Mouse (Mus musculus): ENCODE results near the gene 1700016K19Rik. TPM values are rescaled to one million over a fixed set of nuclear protein-coding genes. Genes with fewer than 3 reads are reported as not detected.

The 1700016K19Rik gene
- polyA plus RNA-seq, 1 experiment from 2014 or later = 2.6 TPM

DNA sequence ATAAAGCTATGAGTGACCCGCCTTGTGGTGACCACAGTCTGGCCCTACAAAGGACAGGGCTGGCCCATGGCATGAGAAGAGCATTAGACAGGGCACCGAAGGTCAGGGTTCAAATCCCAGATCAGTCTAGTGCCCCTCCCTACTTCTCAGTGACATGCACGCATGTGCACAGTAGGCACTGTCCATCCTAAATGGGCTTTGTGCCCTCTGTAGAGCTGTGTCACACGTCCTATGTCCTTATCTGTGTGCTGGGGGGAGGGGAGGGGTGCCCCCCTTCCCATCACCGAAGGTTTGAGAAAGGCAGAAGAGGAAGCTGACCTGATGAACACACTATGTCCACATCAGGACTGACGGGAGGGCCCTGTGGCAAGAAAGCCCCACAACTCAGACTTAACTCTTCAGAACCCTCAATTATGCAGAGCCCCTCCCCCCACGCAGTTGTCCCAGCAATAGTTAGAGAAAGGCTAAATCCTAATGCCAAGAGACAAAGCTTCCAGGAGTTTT lies 25.4 kb downstream of the 1700016K19Rik start:
- H3K9me3 ChIP-seq (ENCODE audit: control insufficient read depth, low read length) = no peaks in the 10 kb centered on the region
- peak overlapping the region; percentile 40 for H3K9ac ChIP-seq (ENCODE audit: low read depth, low read length)
- no peak overlapping the region for H3K27ac ChIP-seq (ENCODE audit: low read length)
- peak overlapping the region; percentile 92 for H3K4me3 ChIP-seq (ENCODE audit: low read length)
- peak overlapping the region; percentile 86 for H3K4me2 ChIP-seq (ENCODE audit: low read depth, low read length)
- H3K36me3 ChIP-seq (ENCODE audit: control insufficient read depth, insufficient read depth, low read length) = 0 out of 2 replicates have a peak, but pooled peaks cover 3% of the 10 kb centered on the region
- ATAC-seq = no peak
- H3K4me1 ChIP-seq (ENCODE audit: control insufficient read depth, insufficient read depth, low read length) = peaks cover 18% of the 10 kb centered on the region
- WGBS = 77% methylated on average over 7 of the region's 7 CpGs
- no peaks in the 10 kb centered on the region for H3K27me3 ChIP-seq (replicated peaks; ENCODE audit: control insufficient read depth, insufficient read depth, low read length)

GRCm38 (mm10) chr11:76026527-76027138 lies 26.9 kb downstream of the 1700016K19Rik start:
- peaks cover 18% of the 10 kb centered on the region for H3K4me1 ChIP-seq (ENCODE audit: control insufficient read depth, insufficient read depth, low read length)
- H3K27me3 ChIP-seq (replicated peaks; ENCODE audit: control insufficient read depth, insufficient read depth, low read length) = no peaks in the 10 kb centered on the region
- peak overlapping the region; percentile 92 for H3K4me3 ChIP-seq (ENCODE audit: low read length)
- peak overlapping the region; percentile 95 for H3K9ac ChIP-seq (ENCODE audit: low read depth, low read length)
- H3K36me3 ChIP-seq (ENCODE audit: control insufficient read depth, insufficient read depth, low read length) = 0 out of 2 replicates have a peak, but pooled peaks cover 3% of the 10 kb centered on the region
- H3K4me2 ChIP-seq (ENCODE audit: low read depth, low read length) = peak overlapping the region; percentile 86
- H3K9me3 ChIP-seq (ENCODE audit: control insufficient read depth, low read length) = no peaks in the 10 kb centered on the region
- ATAC-seq = no peak
- H3K27ac ChIP-seq (ENCODE audit: low read length) = peak overlapping the region; percentile 86; the same call in 1 of the 2 replicates
- WGBS = 5% methylated on average over 14 of the region's 14 CpGs

DNA sequence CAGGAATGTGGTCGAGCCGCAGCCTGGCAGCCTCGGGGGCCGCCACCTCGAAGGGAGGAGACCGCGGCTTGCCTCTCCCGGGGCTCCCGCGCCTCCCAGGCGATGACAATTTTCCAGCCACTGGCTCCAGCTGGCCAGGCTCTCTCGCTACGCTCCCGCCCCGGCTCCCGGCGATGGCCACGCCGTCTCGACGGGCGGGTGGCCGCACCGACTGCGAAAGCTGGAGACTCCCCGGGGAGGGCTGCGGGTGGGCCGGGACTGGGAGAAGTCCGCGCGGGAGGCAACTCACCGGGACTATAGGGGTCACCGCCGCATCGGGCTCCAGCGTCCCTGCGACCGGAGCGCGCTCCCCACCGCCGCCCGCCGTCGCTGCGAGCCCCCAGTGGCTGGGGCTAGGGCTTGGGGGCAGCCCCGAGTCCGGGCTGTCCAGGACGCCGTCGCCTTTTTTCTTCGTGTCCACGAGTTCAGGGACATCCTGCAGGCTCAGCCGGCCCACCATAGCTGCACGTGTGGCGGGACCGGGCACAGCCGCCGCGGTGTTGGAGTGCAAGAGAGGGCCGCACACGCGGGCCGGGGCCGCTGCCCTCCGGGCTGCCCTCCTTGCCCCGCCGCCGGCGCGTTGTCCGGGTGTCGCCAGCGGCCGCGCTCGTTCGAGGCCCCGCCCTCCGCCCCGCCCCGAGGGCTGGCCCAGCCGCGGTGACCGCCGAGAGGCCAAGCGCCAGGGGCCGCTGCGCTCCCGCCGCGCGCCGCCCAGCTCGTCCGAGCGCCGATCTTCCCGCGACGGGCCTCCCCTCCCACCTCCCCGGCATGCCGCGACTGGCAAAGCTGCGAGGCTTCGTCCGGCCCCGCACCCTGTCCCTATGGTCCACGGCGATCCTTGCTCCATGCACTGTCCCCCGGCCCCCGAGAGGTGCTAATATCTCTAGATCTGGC lies 27.7 kb downstream of the 1700016K19Rik start, which contains the start of gene Rflnb:
TSS of gene Rflnb (minus strand) at position 644 of the 933 bp plus-strand sequence.
- Histone ChIP-seq H3K9me3 (ENCODE audit: control insufficient read depth, low read length) (no peaks in the 10 kb centered on the region), H3K4me1 (ENCODE audit: control insufficient read depth, insufficient read depth, low read length) (peaks cover 19% of the 10 kb centered on the region), H3K4me2 (ENCODE audit: low read depth, low read length) (peak within 1 kb of the TSS; percentile 86), H3K9ac (ENCODE audit: low read depth, low read length) (peak within 1 kb of the TSS; percentile 95), H3K27me3 (replicated peaks; ENCODE audit: control insufficient read depth, insufficient read depth, low read length) (no peaks in the 10 kb centered on the region), H3K4me3 (ENCODE audit: low read length) (peak within 1 kb of the TSS; percentile 92), H3K27ac (ENCODE audit: low read length) (peak within 1 kb of the TSS; percentile 87), H3K36me3 (ENCODE audit: control insufficient read depth, insufficient read depth, low read length) (no peaks in the 10 kb centered on the region)
- peak; percentile 93 for ATAC-seq
- WGBS = under 1% methylated on average over 96 of the region's 112 CpGs

- Histone ChIP-seq H3K9me3 (ENCODE audit: control insufficient read depth, low read length) (no peaks in the 10 kb centered on the region), H3K4me3 (ENCODE audit: low read length) (peak overlapping the region; percentile 92), H3K27ac (ENCODE audit: low read length) (peak overlapping the region; percentile 87), H3K36me3 (ENCODE audit: control insufficient read depth, insufficient read depth, low read length) (no peaks in the 10 kb centered on the region), H3K4me1 (ENCODE audit: control insufficient read depth, insufficient read depth, low read length) (peaks cover 25% of the 10 kb centered on the region), H3K9ac (ENCODE audit: low read depth, low read length) (peak overlapping the region; percentile 95), H3K4me2 (ENCODE audit: low read depth, low read length) (peak overlapping the region; percentile 86), H3K27me3 (replicated peaks; ENCODE audit: control insufficient read depth, insufficient read depth, low read length) (no peaks in the 10 kb centered on the region)
- WGBS = 7% methylated on average over 11 of the region's 14 CpGs
- peak; percentile 50 for ATAC-seq
These were observed 28.4 kb downstream of the 1700016K19Rik start for GRCm38 (mm10) chr11:76028072-76028465.

DNA sequence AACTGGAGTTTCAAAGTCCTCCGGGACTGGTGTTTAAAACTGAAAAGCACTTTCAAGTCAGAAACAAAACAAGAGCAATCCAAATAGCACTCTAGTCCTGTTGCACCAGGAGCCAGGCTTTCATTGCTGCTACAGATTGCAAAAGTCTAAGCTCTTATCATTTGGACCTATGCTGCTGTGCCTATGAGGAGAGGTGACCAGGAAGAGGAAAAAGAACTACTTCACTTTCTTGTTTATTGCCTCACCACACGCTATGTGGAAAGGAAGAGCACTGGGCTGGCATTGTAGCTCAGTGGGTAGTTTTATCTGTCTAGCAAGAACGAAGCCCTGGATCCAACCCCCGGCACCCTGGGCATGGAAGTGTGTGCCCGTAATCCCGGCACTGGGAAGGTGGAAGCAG lies 33.6 kb downstream of the 1700016K19Rik start:
- Histone ChIP-seq H3K36me3 (ENCODE audit: control insufficient read depth, insufficient read depth, low read length) (no peaks in the 10 kb centered on the region), H3K27me3 (replicated peaks; ENCODE audit: control insufficient read depth, insufficient read depth, low read length) (no peaks in the 10 kb centered on the region), H3K4me3 (ENCODE audit: low read length) (no peak overlapping the region), H3K9me3 (ENCODE audit: control insufficient read depth, low read length) (no peaks in the 10 kb centered on the region), H3K9ac (ENCODE audit: low read depth, low read length) (no peak overlapping the region), H3K4me1 (ENCODE audit: control insufficient read depth, insufficient read depth, low read length) (peaks cover 8% of the 10 kb centered on the region; the same call in 1 of the 2 replicates), H3K27ac (ENCODE audit: low read length) (0 out of 2 replicates have a peak overlapping the region, but pooled peaks have one; percentile 12), H3K4me2 (ENCODE audit: low read depth, low read length) (no peak overlapping the region)
- WGBS = 71% methylated on average over 6 of the region's 6 CpGs
- ATAC-seq = peak; percentile 71

DNA sequence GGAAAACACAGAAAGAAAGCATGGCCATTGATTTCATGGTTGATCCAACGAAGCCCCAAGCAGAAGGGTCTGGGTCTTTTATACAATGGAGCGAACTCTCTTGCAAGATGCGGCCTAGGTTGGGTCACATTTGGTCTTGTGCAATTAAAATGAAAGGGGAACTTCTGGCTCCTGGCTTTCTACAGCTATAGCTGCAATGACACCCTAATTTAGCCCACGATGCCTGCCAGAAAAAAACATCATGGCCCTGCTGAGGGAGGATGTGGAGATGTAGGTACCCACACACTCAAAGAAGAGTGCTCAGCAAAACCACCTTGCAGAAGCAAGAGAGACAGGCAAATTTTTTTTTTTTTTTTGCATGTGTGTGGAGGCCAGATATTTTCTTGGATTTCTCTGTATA lies 34.1 kb downstream of the 1700016K19Rik start:
- H3K9ac ChIP-seq (ENCODE audit: low read depth, low read length) = no peak overlapping the region
- no peaks in the 10 kb centered on the region for H3K27me3 ChIP-seq (replicated peaks; ENCODE audit: control insufficient read depth, insufficient read depth, low read length)
- H3K4me1 ChIP-seq (ENCODE audit: control insufficient read depth, insufficient read depth, low read length) = 0 out of 2 replicates have a peak, but pooled peaks cover 8% of the 10 kb centered on the region
- H3K4me3 ChIP-seq (ENCODE audit: low read length) = no peak overlapping the region
- WGBS = 85% methylated on average over 4 of the region's 4 CpGs
- no peaks in the 10 kb centered on the region for H3K9me3 ChIP-seq (ENCODE audit: control insufficient read depth, low read length)
- H3K27ac ChIP-seq (ENCODE audit: low read length) = no peak overlapping the region
- H3K36me3 ChIP-seq (ENCODE audit: control insufficient read depth, insufficient read depth, low read length) = no peaks in the 10 kb centered on the region
- no peak overlapping the region for H3K4me2 ChIP-seq (ENCODE audit: low read depth, low read length)
- no peak for ATAC-seq

- ATAC-seq = no peak
- Histone ChIP-seq H3K4me2 (ENCODE audit: low read depth, low read length) (no peak overlapping the region), H3K36me3 (ENCODE audit: control insufficient read depth, insufficient read depth, low read length) (no peaks in the 10 kb centered on the region), H3K27ac (ENCODE audit: low read length) (no peak overlapping the region), H3K9me3 (ENCODE audit: control insufficient read depth, low read length) (no peaks in the 10 kb centered on the region), H3K27me3 (replicated peaks; ENCODE audit: control insufficient read depth, insufficient read depth, low read length) (no peaks in the 10 kb centered on the region), H3K4me3 (ENCODE audit: low read length) (no peak overlapping the region), H3K9ac (ENCODE audit: low read depth, low read length) (no peak overlapping the region), H3K4me1 (ENCODE audit: control insufficient read depth, insufficient read depth, low read length) (0 out of 2 replicates have a peak, but pooled peaks cover 8% of the 10 kb centered on the region)
- WGBS = 85% methylated on average over 8 of the region's 8 CpGs
These were observed 35.5 kb downstream of the 1700016K19Rik start for GRCm38 (mm10) chr11:76035182-76035581.

DNA sequence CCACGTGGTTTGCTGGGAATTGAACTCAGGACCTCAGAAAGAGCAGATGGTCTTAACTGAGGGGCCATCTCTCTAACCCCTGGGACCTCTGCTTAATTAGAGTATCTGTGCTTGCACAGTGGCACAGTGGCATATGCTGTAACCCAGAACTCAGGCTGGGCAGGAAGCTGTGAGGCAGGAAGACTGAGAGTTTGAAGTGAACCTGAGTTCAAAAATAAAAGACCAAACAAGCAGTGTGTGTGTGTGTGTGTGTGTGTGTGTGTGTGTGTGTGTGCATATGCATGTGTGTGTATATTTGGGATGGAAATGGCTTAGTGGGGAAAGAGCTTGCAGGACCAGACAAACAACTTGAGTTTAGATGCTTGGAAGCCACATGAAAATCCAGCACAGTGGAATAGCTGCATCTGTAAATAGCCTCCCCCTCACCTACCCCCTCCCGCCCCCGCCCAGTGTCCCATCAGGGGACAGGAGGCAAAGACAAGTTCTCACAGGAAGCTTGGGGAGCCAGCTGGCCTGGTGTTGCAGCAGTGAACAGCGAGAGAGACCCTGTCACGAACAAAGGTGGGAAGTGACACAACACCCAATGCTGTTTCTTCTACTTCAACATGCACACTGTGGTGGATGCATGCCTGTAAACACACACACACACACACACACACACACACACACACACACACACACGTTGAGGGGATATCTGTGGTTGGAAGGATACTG lies 38.0 kb downstream of the 1700016K19Rik start:
- Histone ChIP-seq H3K9ac (ENCODE audit: low read depth, low read length) (no peak overlapping the region), H3K9me3 (ENCODE audit: control insufficient read depth, low read length) (no peaks in the 10 kb centered on the region), H3K36me3 (ENCODE audit: control insufficient read depth, insufficient read depth, low read length) (no peaks in the 10 kb centered on the region), H3K27ac (ENCODE audit: low read length) (no peak overlapping the region), H3K4me1 (ENCODE audit: control insufficient read depth, insufficient read depth, low read length) (peaks cover 9% of the 10 kb centered on the region; the same call in 1 of the 2 replicates), H3K4me3 (ENCODE audit: low read length) (no peak overlapping the region), H3K4me2 (ENCODE audit: low read depth, low read length) (no peak overlapping the region), H3K27me3 (replicated peaks; ENCODE audit: control insufficient read depth, insufficient read depth, low read length) (no peaks in the 10 kb centered on the region)
- no peak for ATAC-seq
- WGBS = 40% methylated on average over 6 of the region's 6 CpGs
